Mouse (Mus musculus) hindbrain, embryonic 13.5 days (tissue): ENCODE results near the gene Lipc. TPM values are rescaled to one million over a fixed set of nuclear protein-coding genes. Genes with fewer than 3 reads are reported as not detected.

Experiments
- ATAC-seq: fragments of 200-750 bp; cut with Nextera tagmentation; 2 replicates; pipeline ENCODE4 v1.8.0; 2017; ENCODE audit warnings: moderate TSS enrichment; ENCODE audit not compliant: low FRiP score
- H3K27ac ChIP-seq: fragments of 300-500 bp; sonication (generic); 2 replicates; pipeline ENCODE4 v1.5.1; 2015; ENCODE audit warnings: inconsistent platforms, mild to moderate bottlenecking, moderate library complexity
- H3K27me3 ChIP-seq: fragments of 300-500 bp; sonication (generic); 2 replicates; pipeline ENCODE4 v1.6.1; 2015; ENCODE audit warnings: mild to moderate bottlenecking, inconsistent platforms
- H3K36me3 ChIP-seq: fragments of 300-500 bp; sonication (generic); 2 replicates; pipeline ENCODE4 v1.6.1; 2015; ENCODE audit warnings: mild to moderate bottlenecking, inconsistent platforms
- H3K4me1 ChIP-seq: fragments of 300-500 bp; sonication (generic); replicated peaks from 2 replicates; pipeline ENCODE4 v1.6.1; 2015; ENCODE audit warnings: inconsistent platforms
- H3K4me2 ChIP-seq: fragments of 300-500 bp; sonication (generic); 2 replicates; pipeline ENCODE4 v1.6.1; 2015; ENCODE audit warnings: inconsistent platforms, mild to moderate bottlenecking, moderate library complexity
- H3K4me3 ChIP-seq: fragments of 300-500 bp; sonication (generic); 2 replicates; pipeline ENCODE4 v1.5.1; 2015; ENCODE audit warnings: mild to moderate bottlenecking, inconsistent platforms
- H3K9ac ChIP-seq: fragments of 300-500 bp; sonication (generic); 2 replicates; pipeline ENCODE4 v1.6.1; 2015; ENCODE audit warnings: mild to moderate bottlenecking, inconsistent platforms
- H3K9me3 ChIP-seq: fragments of 300-500 bp; sonication (generic); 2 replicates; pipeline ENCODE4 v1.6.1; 2016; ENCODE audit warnings: inconsistent platforms
- WGBS: fragments of 180-500 bp; shearing (Covaris S2); methylation state at CpG from one replicate; pipeline ENCODE4 v1.1.7; 2015; 5-methylcytosine and 5-hydroxymethylcytosine counted together
- polyA plus RNA-seq: library from polyadenylated mRNA; unstranded; fragments of >200 nt; fragmentation: Nextera tagmentation; extraction: Ambion mirVana; gene quantifications from 2 replicates; pipeline ENCODE4 v1.2.1, GENCODE M21; 2015

The Lipc gene
- polyA plus RNA-seq, 1 experiment from 2014 or later = not detected

GRCm38 (mm10) chr9:70902821-70903730 lies 49.0 kb downstream of the Lipc start:
- no peaks in the 10 kb centered on the region for H3K36me3 ChIP-seq
- H3K4me3 ChIP-seq = no peak overlapping the region
- no peaks in the 10 kb centered on the region for H3K9me3 ChIP-seq
- H3K27ac ChIP-seq = no peak overlapping the region
- no peaks in the 10 kb centered on the region for H3K4me1 ChIP-seq
- 93% methylated on average over 11 of the region's 11 CpGs for WGBS
- no peak overlapping the region for H3K4me2 ChIP-seq
- no peak overlapping the region for H3K9ac ChIP-seq
- ATAC-seq = no peak
- no peaks in the 10 kb centered on the region for H3K27me3 ChIP-seq

- no peaks in the 10 kb centered on the region for H3K4me1 ChIP-seq
- 87% methylated on average over 1 of the region's 1 CpGs for WGBS
- no peak for ATAC-seq
Measured at GRCm38 (mm10) chr9:70894201-70894600, 57.8 kb downstream of the Lipc start.

GRCm38 (mm10) chr9:70893526-70893925 lies 58.5 kb downstream of the Lipc start:
- 66% methylated on average over 3 of the region's 3 CpGs for WGBS
- Histone ChIP-seq H3K27ac (no peak overlapping the region), H3K27me3 (no peaks in the 10 kb centered on the region), H3K9me3 (no peaks in the 10 kb centered on the region), H3K4me1 (no peaks in the 10 kb centered on the region), H3K4me2 (no peak overlapping the region), H3K4me3 (no peak overlapping the region), H3K36me3 (no peaks in the 10 kb centered on the region), H3K9ac (no peak overlapping the region)
- ATAC-seq = no peak

More at GRCm38 (mm10) chr9:70894201-70894600, 57.8 kb downstream of the Lipc start:
- Histone ChIP-seq H3K27me3 (no peaks in the 10 kb centered on the region), H3K27ac (no peak overlapping the region), H3K36me3 (no peaks in the 10 kb centered on the region), H3K4me3 (no peak overlapping the region), H3K9me3 (no peaks in the 10 kb centered on the region), H3K9ac (no peak overlapping the region), H3K4me2 (no peak overlapping the region)

- H3K36me3 ChIP-seq = no peaks in the 10 kb centered on the region
- no peak overlapping the region for H3K4me3 ChIP-seq
- no peaks in the 10 kb centered on the region for H3K9me3 ChIP-seq
- no peaks in the 10 kb centered on the region for H3K4me1 ChIP-seq
- no peak for ATAC-seq
- no peak overlapping the region for H3K27ac ChIP-seq
- no peaks in the 10 kb centered on the region for H3K27me3 ChIP-seq
- H3K9ac ChIP-seq = no peak overlapping the region
- H3K4me2 ChIP-seq = no peak overlapping the region
- WGBS = 85% methylated on average over 5 of the region's 5 CpGs
Measured at GRCm38 (mm10) chr9:70892627-70893026, 59.4 kb downstream of the Lipc start.

- Histone ChIP-seq H3K36me3 (no peaks in the 10 kb centered on the region), H3K27me3 (no peaks in the 10 kb centered on the region), H3K4me3 (no peak overlapping the region), H3K4me1 (no peaks in the 10 kb centered on the region), H3K9ac (no peak overlapping the region), H3K4me2 (no peak overlapping the region), H3K27ac (no peak overlapping the region), H3K9me3 (no peaks in the 10 kb centered on the region)
- ATAC-seq = no peak
- 81% methylated on average over 8 of the region's 8 CpGs for WGBS
Measured at GRCm38 (mm10) chr9:70891431-70892133, 60.4 kb downstream of the Lipc start.

GRCm38 (mm10) chr9:70890736-70891135 lies 61.3 kb downstream of the Lipc start:
- ATAC-seq = no peak
- 87% methylated on average over 7 of the region's 7 CpGs for WGBS
- H3K4me2 ChIP-seq = no peak overlapping the region
- no peak overlapping the region for H3K9ac ChIP-seq
- no peaks in the 10 kb centered on the region for H3K36me3 ChIP-seq
- no peaks in the 10 kb centered on the region for H3K9me3 ChIP-seq
- no peak overlapping the region for H3K4me3 ChIP-seq
- H3K27ac ChIP-seq = no peak overlapping the region
- no peaks in the 10 kb centered on the region for H3K27me3 ChIP-seq
- no peaks in the 10 kb centered on the region for H3K4me1 ChIP-seq

GRCm38 (mm10) chr9:70888969-70889368 lies 63.1 kb downstream of the Lipc start:
- WGBS = 88% methylated on average over 4 of the region's 4 CpGs
- Histone ChIP-seq H3K4me1 (no peaks in the 10 kb centered on the region), H3K4me2 (no peak overlapping the region), H3K27me3 (no peaks in the 10 kb centered on the region), H3K36me3 (no peaks in the 10 kb centered on the region), H3K9ac (no peak overlapping the region), H3K27ac (no peak overlapping the region), H3K4me3 (no peak overlapping the region), H3K9me3 (no peaks in the 10 kb centered on the region)
- no peak for ATAC-seq

GRCm38 (mm10) chr9:70888556-70888955 lies 63.5 kb downstream of the Lipc start:
- Histone ChIP-seq H3K4me2 (no peak overlapping the region), H3K27ac (no peak overlapping the region), H3K4me1 (no peaks in the 10 kb centered on the region), H3K9me3 (no peaks in the 10 kb centered on the region), H3K4me3 (no peak overlapping the region), H3K9ac (no peak overlapping the region), H3K36me3 (no peaks in the 10 kb centered on the region), H3K27me3 (no peaks in the 10 kb centered on the region)
- 99% methylated on average over 2 of the region's 2 CpGs for WGBS
- ATAC-seq = no peak

- Histone ChIP-seq H3K9me3 (no peaks in the 10 kb centered on the region), H3K4me2 (no peak overlapping the region), H3K27ac (no peak overlapping the region), H3K36me3 (no peaks in the 10 kb centered on the region), H3K27me3 (no peaks in the 10 kb centered on the region), H3K9ac (no peak overlapping the region), H3K4me1 (no peaks in the 10 kb centered on the region), H3K4me3 (no peak overlapping the region)
- ATAC-seq = no peak
- 72% methylated on average over 5 of the region's 5 CpGs for WGBS
Measured at GRCm38 (mm10) chr9:70881982-70882381, 70.0 kb downstream of the Lipc start.

- H3K4me3 ChIP-seq = no peak overlapping the region
- no peaks in the 10 kb centered on the region for H3K27me3 ChIP-seq
- H3K36me3 ChIP-seq = no peaks in the 10 kb centered on the region
- H3K4me2 ChIP-seq = no peak overlapping the region
- H3K9ac ChIP-seq = no peak overlapping the region
- ATAC-seq = no peak
- H3K9me3 ChIP-seq = no peaks in the 10 kb centered on the region
- no peaks in the 10 kb centered on the region for H3K4me1 ChIP-seq
- H3K27ac ChIP-seq = no peak overlapping the region
Measured at GRCm38 (mm10) chr9:70878823-70879222, 73.2 kb downstream of the Lipc start.

- H3K27me3 ChIP-seq = no peaks in the 10 kb centered on the region
- H3K27ac ChIP-seq = no peak overlapping the region
- H3K9me3 ChIP-seq = no peaks in the 10 kb centered on the region
- H3K4me1 ChIP-seq = no peaks in the 10 kb centered on the region
- no peak overlapping the region for H3K4me3 ChIP-seq
- ATAC-seq = no peak
- H3K9ac ChIP-seq = no peak overlapping the region
- 90% methylated on average over 5 of the region's 5 CpGs for WGBS
- H3K4me2 ChIP-seq = no peak overlapping the region
- H3K36me3 ChIP-seq = no peaks in the 10 kb centered on the region
Measured at GRCm38 (mm10) chr9:70878157-70878556, 73.9 kb downstream of the Lipc start.

GRCm38 (mm10) chr9:70875490-70875889 lies 76.5 kb downstream of the Lipc start:
- H3K9me3 ChIP-seq = no peaks in the 10 kb centered on the region
- H3K4me2 ChIP-seq = no peak overlapping the region
- no peak for ATAC-seq
- no peaks in the 10 kb centered on the region for H3K27me3 ChIP-seq
- H3K4me1 ChIP-seq = no peaks in the 10 kb centered on the region
- no peak overlapping the region for H3K27ac ChIP-seq
- WGBS = 75% methylated on average over 4 of the region's 4 CpGs
- H3K4me3 ChIP-seq = no peak overlapping the region
- H3K36me3 ChIP-seq = no peaks in the 10 kb centered on the region
- H3K9ac ChIP-seq = no peak overlapping the region

- no peaks in the 10 kb centered on the region for H3K9me3 ChIP-seq
- no peaks in the 10 kb centered on the region for H3K36me3 ChIP-seq
- WGBS = 84% methylated on average over 4 of the region's 4 CpGs
- no peaks in the 10 kb centered on the region for H3K4me1 ChIP-seq
- ATAC-seq = no peak
- no peak overlapping the region for H3K4me3 ChIP-seq
- H3K27me3 ChIP-seq = no peaks in the 10 kb centered on the region
- H3K9ac ChIP-seq = no peak overlapping the region
- no peak overlapping the region for H3K4me2 ChIP-seq
- H3K27ac ChIP-seq = no peak overlapping the region
Measured at GRCm38 (mm10) chr9:70875059-70875458, 77.0 kb downstream of the Lipc start.
